Mouse (Mus musculus) C2C12 (cell line): Measurements from ENCODE around the gene Slc10a7.

ENCODE experiments used
- CTCF ChIP-seq: IDR thresholded peaks from one replicate; pipeline ENCODE4 v1.5.1; 2011; ENCODE audit not compliant: control insufficient read depth, insufficient read depth, insufficient read length
- FOSL1 ChIP-seq: IDR thresholded peaks from one replicate; pipeline ENCODE4 v1.8.0; 2011; ENCODE audit warnings: mild to moderate bottlenecking, low read length; ENCODE audit not compliant: poor library complexity, insufficient read depth, severe bottlenecking
- MAX ChIP-seq: IDR thresholded peaks from one replicate; pipeline ENCODE4 v1.6.1; 2011; ENCODE audit warnings: mild to moderate bottlenecking, control low read depth
- MYOD1 ChIP-seq: IDR thresholded peaks from one replicate; pipeline ENCODE4 v1.6.1; 2011; ENCODE audit warnings: low read depth; ENCODE audit not compliant: control insufficient read depth, insufficient read length
- MYOG ChIP-seq: IDR thresholded peaks from one replicate; pipeline ENCODE4 v1.6.1; 2011; ENCODE audit not compliant: control insufficient read depth, insufficient read length; ENCODE audit errors: extremely low read depth
- USF1 ChIP-seq: IDR thresholded peaks from one replicate; pipeline ENCODE4 v1.6.1; 2011; ENCODE audit warnings: low read depth, mild to moderate bottlenecking, control low read depth, moderate library complexity

GRCm38 (mm10) chr8:78709948-78710644, 200.9 kb downstream of the Slc10a7 start:
- TF ChIP-seq MYOD1 (no peak), FOSL1 (no peak), CTCF (no peak), MYOG (no peak), MAX (no peak), USF1 (no peak)
